Mouse (Mus musculus) E14TG2a.4 (cell line): Measurements from ENCODE around the gene Ina.
"Not testable (repeated sequence)": the region's sequence is repeated elsewhere in the genome, so short reads cannot be mapped to it uniquely, and the experiment has no call there.

Source experiments
- H3K27me3 ChIP-seq: 2 replicates; pipeline ENCODE4 v1.6.1; 2014; ENCODE audit warnings: low read length, control low read depth; ENCODE audit not compliant: insufficient read depth
- H3K36me3 ChIP-seq: 2 replicates; pipeline ENCODE4 v1.6.1; 2014; ENCODE audit warnings: low read length, control low read depth; ENCODE audit not compliant: insufficient read depth
- H3K4me1 ChIP-seq: replicated peaks from 2 replicates; pipeline ENCODE4 v1.6.1; 2014; ENCODE audit warnings: low read depth, low read length, control low read depth
- H3K4me3 ChIP-seq: replicated peaks from 2 replicates; pipeline ENCODE4 v1.5.1; 2014; ENCODE audit warnings: mild to moderate bottlenecking, low read length
- H3K9me3 ChIP-seq: 2 replicates; pipeline ENCODE4 v1.6.1; 2014; ENCODE audit warnings: low read length, control low read depth
- CTCF ChIP-seq: conservative IDR thresholded peaks from 2 replicates; pipeline ENCODE4 v1.5.1; 2014; ENCODE audit warnings: low read length
- NANOG ChIP-seq: IDR thresholded peaks from 2 replicates; pipeline ENCODE4 v1.6.1; 2014; ENCODE audit warnings: borderline replicate concordance, low read length, mixed read lengths
- POU5F1 ChIP-seq: IDR thresholded peaks from 2 replicates; pipeline ENCODE4 v1.6.1; 2014; ENCODE audit warnings: low read length, borderline replicate concordance

Gene Ina

GRCm38 (mm10) chr19:46991145-46991544 lies 23.4 kb upstream of the Ina start:
- TF ChIP-seq NANOG (no peak), POU5F1 (no peak), CTCF (peak; percentile 95)
- Histone ChIP-seq H3K4me3 (no peak overlapping the region), H3K9me3 (no peaks in the 10 kb centered on the region), H3K36me3 (no peaks in the 10 kb centered on the region), H3K4me1 (peaks cover 84% of the 10 kb centered on the region), H3K27me3 (peaks cover 7% of the 10 kb centered on the region; the same call in 1 of the 2 replicates)

- H3K4me1 ChIP-seq = peaks cover 78% of the 10 kb centered on the region
- H3K27me3 ChIP-seq, H3K9me3 ChIP-seq, H3K4me3 ChIP-seq, H3K36me3 ChIP-seq: not testable (repeated sequence)
- TF ChIP-seq CTCF = peak; percentile 19; the same call in 1 of the 2 replicates
Observed at GRCm38 (mm10) chr19:46992329-46992728, 22.2 kb upstream of the Ina start.

- H3K4me1 ChIP-seq = peaks cover 44% of the 10 kb centered on the region
- H3K9me3 ChIP-seq = no peaks in the 10 kb centered on the region
- no peak for TF ChIP-seq CTCF
- H3K27me3 ChIP-seq = no peaks in the 10 kb centered on the region
- H3K4me3 ChIP-seq = no peak overlapping the region
- H3K36me3 ChIP-seq = peaks cover 12% of the 10 kb centered on the region
Observed at GRCm38 (mm10) chr19:46996095-46996494, 18.4 kb upstream of the Ina start.

- Histone ChIP-seq H3K27me3 (no peaks in the 10 kb centered on the region), H3K4me1 (peaks cover 27% of the 10 kb centered on the region), H3K4me3 (no peak overlapping the region), H3K36me3 (peaks cover 12% of the 10 kb centered on the region), H3K9me3 (no peaks in the 10 kb centered on the region)
- no peak for TF ChIP-seq CTCF
- TF ChIP-seq NANOG = no peak
- no peak for TF ChIP-seq POU5F1
Observed at GRCm38 (mm10) chr19:46998168-46998870, 16.2 kb upstream of the Ina start.

GRCm38 (mm10) chr19:46998953-46999352 lies 15.5 kb upstream of the Ina start:
- Histone ChIP-seq H3K9me3 (no peaks in the 10 kb centered on the region), H3K36me3 (peaks cover 12% of the 10 kb centered on the region), H3K4me3 (no peak overlapping the region), H3K27me3 (no peaks in the 10 kb centered on the region), H3K4me1 (peaks cover 21% of the 10 kb centered on the region)
- no peak for TF ChIP-seq CTCF
- no peak for TF ChIP-seq NANOG
- no peak for TF ChIP-seq POU5F1

- Histone ChIP-seq H3K36me3 (peaks cover 12% of the 10 kb centered on the region), H3K9me3 (no peaks in the 10 kb centered on the region), H3K4me1 (peaks cover 16% of the 10 kb centered on the region), H3K4me3 (no peak overlapping the region), H3K27me3 (no peaks in the 10 kb centered on the region)
- no peak for TF ChIP-seq POU5F1
- TF ChIP-seq NANOG = no peak
- TF ChIP-seq CTCF = no peak
Observed at GRCm38 (mm10) chr19:46999753-47000152, 14.7 kb upstream of the Ina start.

GRCm38 (mm10) chr19:47000357-47000756 lies 14.1 kb upstream of the Ina start:
- not testable (repeated sequence) for H3K9me3 ChIP-seq, H3K4me3 ChIP-seq, H3K27me3 ChIP-seq
- Histone ChIP-seq H3K4me1 (peaks cover 13% of the 10 kb centered on the region), H3K36me3 (peaks cover 12% of the 10 kb centered on the region)

GRCm38 (mm10) chr19:47003742-47004511 lies 10.6 kb upstream of the Ina start:
- no peak for TF ChIP-seq POU5F1
- no peak for TF ChIP-seq CTCF
- TF ChIP-seq NANOG = no peak
- Histone ChIP-seq H3K9me3 (no peaks in the 10 kb centered on the region), H3K4me1 (peaks cover 20% of the 10 kb centered on the region), H3K27me3 (no peaks in the 10 kb centered on the region), H3K36me3 (no peaks in the 10 kb centered on the region), H3K4me3 (no peak overlapping the region)

GRCm38 (mm10) chr19:47005873-47006272 lies 8.6 kb upstream of the Ina start:
- Histone ChIP-seq H3K27me3 (no peaks in the 10 kb centered on the region), H3K4me3 (no peak overlapping the region), H3K4me1 (peaks cover 20% of the 10 kb centered on the region), H3K36me3 (peaks cover 2% of the 10 kb centered on the region; the same call in 1 of the 2 replicates), H3K9me3 (no peaks in the 10 kb centered on the region)
- TF ChIP-seq CTCF (no peak), NANOG (no peak), POU5F1 (no peak)
